Mouse (Mus musculus) embryonic facial prominence, embryonic 11.5 days (tissue): ENCODE data around the gene A730049H05Rik. TPM values are rescaled to one million over a fixed set of nuclear protein-coding genes. Genes with fewer than 3 reads are reported as not detected.

Experiments
- ATAC-seq: fragments of 200-750 bp; cut with Nextera tagmentation; replicated peaks from 2 replicates; pipeline ENCODE4 v1.8.0; 2017; ENCODE audit warnings: low read depth; ENCODE audit not compliant: insufficient number of reproducible peaks, low FRiP score, low TSS enrichment
- DNase-seq: peaks from one replicate; pipeline ENCODE4 v3.0.0-alpha.2; 2015; ENCODE audit warnings: low spot score
- H3K27ac ChIP-seq: fragments of 300-500 bp; sonication (generic); replicated peaks from 2 replicates; pipeline ENCODE4 v1.5.1; 2014; ENCODE audit warnings: mild to moderate bottlenecking, low read depth, low read length, control low read depth
- H3K27me3 ChIP-seq: fragments of 300-500 bp; sonication (generic); 2 replicates; pipeline ENCODE4 v1.6.1; 2014; ENCODE audit warnings: mild to moderate bottlenecking, low read length, moderate library complexity, mixed read lengths; ENCODE audit not compliant: control insufficient read depth, insufficient read depth
- H3K36me3 ChIP-seq: fragments of 300-500 bp; sonication (generic); replicated peaks from 2 replicates; pipeline ENCODE4 v1.6.1; 2014; ENCODE audit warnings: low read depth, mild to moderate bottlenecking, low read length, moderate library complexity, mixed read lengths; ENCODE audit not compliant: control insufficient read depth, insufficient read depth
- H3K4me1 ChIP-seq: fragments of 300-500 bp; sonication (generic); 2 replicates; pipeline ENCODE4 v1.6.1; 2014; ENCODE audit warnings: low read length, mixed read lengths; ENCODE audit not compliant: control insufficient read depth, insufficient read depth
- H3K4me2 ChIP-seq: fragments of 300-500 bp; sonication (generic); 2 replicates; pipeline ENCODE4 v1.6.1; 2014; ENCODE audit warnings: low read depth, mild to moderate bottlenecking, control low read depth, low read length, moderate library complexity
- H3K4me3 ChIP-seq: fragments of 300-500 bp; sonication (generic); 2 replicates; pipeline ENCODE4 v1.5.1; 2014; ENCODE audit warnings: low read depth, low read length, control low read depth
- H3K9ac ChIP-seq: fragments of 300-500 bp; sonication (generic); replicated peaks from 2 replicates; pipeline ENCODE4 v1.6.1; 2014; ENCODE audit warnings: mild to moderate bottlenecking, control low read depth, low read length
- H3K9me3 ChIP-seq: fragments of 300-500 bp; sonication (generic); replicated peaks from 2 replicates; pipeline ENCODE4 v1.6.1; 2016; ENCODE audit warnings: mild to moderate bottlenecking, low read length, inconsistent platforms, mixed read lengths; ENCODE audit not compliant: control insufficient read depth
- WGBS: fragments of 180-500 bp; shearing (Covaris S2); extraction: QIAGEN DNeasy Blood & Tissue Kit; methylation state at CpG from one replicate; pipeline ENCODE4 v1.1.7; 2014; 5-methylcytosine and 5-hydroxymethylcytosine counted together
- polyA plus RNA-seq: library from polyadenylated mRNA; unstranded; fragments of >200 nt; fragmentation: Nextera tagmentation; extraction: Ambion mirVana; gene quantifications from 2 replicates; pipeline ENCODE4 v1.2.1, GENCODE M21; 2014

A730049H05Rik gene
- polyA plus RNA-seq, 1 experiment from 2014 or later = 0.72 TPM

GRCm38 (mm10) chr6:92857761-92858160, 41.5 kb downstream of the A730049H05Rik start:
- H3K9ac ChIP-seq = no peak overlapping the region
- H3K27me3 ChIP-seq = no peaks in the 10 kb centered on the region
- no peak overlapping the region for H3K4me3 ChIP-seq
- no peak for DNase-seq
- no peak overlapping the region for H3K4me2 ChIP-seq
- no peak overlapping the region for H3K27ac ChIP-seq
- no peaks in the 10 kb centered on the region for H3K36me3 ChIP-seq
- H3K4me1 ChIP-seq = no peaks in the 10 kb centered on the region
- no peaks in the 10 kb centered on the region for H3K9me3 ChIP-seq
- WGBS = 90% methylated on average over 13 of the region's 13 CpGs
- ATAC-seq = no peak

GRCm38 (mm10) chr6:92858721-92859510, 42.6 kb downstream of the A730049H05Rik start:
- ATAC-seq = no peak
- DNase-seq = no peak

GRCm38 (mm10) chr6:92860285-92860912, 44.1 kb downstream of the A730049H05Rik start:
- DNase-seq = peak; percentile 56
- no peak overlapping the region for H3K9ac ChIP-seq
- WGBS = 49% methylated on average over 5 of the region's 5 CpGs

More at GRCm38 (mm10) chr6:92858721-92859510, 42.6 kb downstream of the A730049H05Rik start:
- Histone ChIP-seq H3K4me3 (no peak overlapping the region), H3K4me2 (no peak overlapping the region), H3K9ac (no peak overlapping the region), H3K4me1 (no peaks in the 10 kb centered on the region), H3K27me3 (no peaks in the 10 kb centered on the region), H3K9me3 (no peaks in the 10 kb centered on the region), H3K27ac (no peak overlapping the region), H3K36me3 (no peaks in the 10 kb centered on the region)
- WGBS = 86% methylated on average over 12 of the region's 12 CpGs

GRCm38 (mm10) chr6:92862599-92862998, 46.3 kb downstream of the A730049H05Rik start:
- WGBS = 79% methylated on average over 9 of the region's 9 CpGs
- H3K36me3 ChIP-seq = no peaks in the 10 kb centered on the region
- ATAC-seq (no peak), DNase-seq (no peak)
- H3K27ac ChIP-seq = no peak overlapping the region
- no peaks in the 10 kb centered on the region for H3K9me3 ChIP-seq
- no peak overlapping the region for H3K9ac ChIP-seq
- H3K4me1 ChIP-seq = no peaks in the 10 kb centered on the region
- no peak overlapping the region for H3K4me2 ChIP-seq
- no peaks in the 10 kb centered on the region for H3K27me3 ChIP-seq
- no peak overlapping the region for H3K4me3 ChIP-seq

More at GRCm38 (mm10) chr6:92860285-92860912, 44.1 kb downstream of the A730049H05Rik start:
- Histone ChIP-seq H3K9me3 (no peaks in the 10 kb centered on the region), H3K27ac (no peak overlapping the region), H3K4me2 (no peak overlapping the region), H3K27me3 (no peaks in the 10 kb centered on the region), H3K36me3 (no peaks in the 10 kb centered on the region), H3K4me1 (no peaks in the 10 kb centered on the region), H3K4me3 (no peak overlapping the region)
- no peak for ATAC-seq

GRCm38 (mm10) chr6:92869089-92869581, 52.9 kb downstream of the A730049H05Rik start, which contains the start of gene Gm15737:
TSS of gene Gm15737 (plus strand) at chr6:92869357.
- no peak within 1 kb of the TSS for H3K4me3 ChIP-seq
- WGBS = 40% methylated on average over 4 of the region's 4 CpGs
- DNase-seq (peak; percentile 46), ATAC-seq (no peak)
- H3K4me1 ChIP-seq = no peaks in the 10 kb centered on the region; the same call in 1 of the 2 replicates
- no peak within 1 kb of the TSS for H3K9ac ChIP-seq
- H3K27me3 ChIP-seq = no peaks in the 10 kb centered on the region
- no peak within 1 kb of the TSS for H3K27ac ChIP-seq
- no peak within 1 kb of the TSS for H3K4me2 ChIP-seq
- H3K9me3 ChIP-seq = no peaks in the 10 kb centered on the region
- no peaks in the 10 kb centered on the region for H3K36me3 ChIP-seq

GRCm38 (mm10) chr6:92869582-92870219, 53.4 kb downstream of the A730049H05Rik start:
- ATAC-seq (peak; percentile 59; the same call in 1 of the 2 replicates), DNase-seq (peak; percentile 75)
- 32% methylated on average over 16 of the region's 16 CpGs for WGBS
- H3K4me1 ChIP-seq = no peaks in the 10 kb centered on the region; the same call in 1 of the 2 replicates
- no peak overlapping the region for H3K27ac ChIP-seq
- no peaks in the 10 kb centered on the region for H3K36me3 ChIP-seq
- no peak overlapping the region for H3K4me2 ChIP-seq
- H3K9me3 ChIP-seq = no peaks in the 10 kb centered on the region
- H3K4me3 ChIP-seq = no peak overlapping the region
- H3K9ac ChIP-seq = no peak overlapping the region
- no peaks in the 10 kb centered on the region for H3K27me3 ChIP-seq

GRCm38 (mm10) chr6:92871813-92872212, 55.5 kb downstream of the A730049H05Rik start:
- 78% methylated on average over 4 of the region's 4 CpGs for WGBS
- Histone ChIP-seq H3K4me2 (no peak overlapping the region), H3K4me1 (no peaks in the 10 kb centered on the region; the same call in 1 of the 2 replicates), H3K9ac (no peak overlapping the region), H3K27me3 (no peaks in the 10 kb centered on the region), H3K27ac (no peak overlapping the region), H3K9me3 (no peaks in the 10 kb centered on the region), H3K4me3 (no peak overlapping the region), H3K36me3 (no peaks in the 10 kb centered on the region)
- ATAC-seq = no peak
- DNase-seq = no peak
